ENCODE assay signal across 12 mouse cellular contexts in genomic region chr4:133022954-133023635, GRCm38 (mm10). TPM values are rescaled to one million over a fixed set of nuclear protein-coding genes. Genes with fewer than 3 reads are reported as not detected.
DNase-seq lines count a peak whose midpoint lies in the region; ATAC-seq lines count a peak whose summit lies in the region.
"Had no signal": no experiment of that assay in that cellular context is flagged by ENCODE, and none has a peak within 500 bp of the region (broad histone marks: within the 10 kb centered on the region; RNA-seq: fewer than 3 reads in every experiment).

No protein-coding gene starts in this region.

- H3K4me3 ChIP-seq in heart, embryonic 16.5 days (ENCODE audit: low read length), result no peak overlapping the region
- H3K4me3 ChIP-seq in embryonic facial prominence, embryonic 12.5 days, result no peak overlapping the region
- no peak overlapping the region for H3K4me3 ChIP-seq in forebrain, embryonic 15.5 days
- H3K4me3 ChIP-seq in midbrain, embryonic 15.5 days, result no peak overlapping the region
- H3K4me3 ChIP-seq: liver, embryonic 13.5 days had no signal

- intact Hi-C loops in heart, postnatal 14 days (cut with DNase I), result no loop called here

- no peak for DNase-seq in heart, postnatal 14 days
- no peak for DNase-seq in thymus, postnatal 10 days (ENCODE audit: low spot score in 2 of 2)
- no peak for DNase-seq in spleen, postnatal 4 days (ENCODE audit: low spot score in 2 of 2)
- no peak for DNase-seq in gastrocnemius, adult 18-20 months (ENCODE audit: low spot score)
- DNase-seq: adrenal gland, adult 8-10 months; gastrocnemius, postnatal 36 days; kidney, adult 9 months; liver, embryonic 13.5 days had no signal

- H3K4me1 ChIP-seq in heart, embryonic 16.5 days (ENCODE audit: control insufficient read depth, insufficient read depth, low read length), result peaks cover 78% of the 10 kb centered on the region
- H3K4me1 ChIP-seq in embryonic facial prominence, embryonic 12.5 days, result peaks cover 94% of the 10 kb centered on the region
- peaks cover 89% of the 10 kb centered on the region for H3K4me1 ChIP-seq in forebrain, embryonic 15.5 days
- H3K4me1 ChIP-seq in midbrain, embryonic 15.5 days, result peaks cover 87% of the 10 kb centered on the region

- peak overlapping the region; percentile 49; the same call in 1 of the 2 replicates for H3K27ac ChIP-seq in heart, embryonic 16.5 days (ENCODE audit: low read length)
- H3K27ac ChIP-seq in embryonic facial prominence, embryonic 12.5 days, result peak overlapping the region; percentile 85; the same call in 1 of the 2 replicates
- H3K27ac ChIP-seq in forebrain, embryonic 15.5 days (replicated peaks), result peak overlapping the region; percentile 73
- peak overlapping the region; percentile 74 for H3K27ac ChIP-seq in midbrain, embryonic 15.5 days
- H3K27ac ChIP-seq: liver, embryonic 13.5 days had no signal

- no peak overlapping the region for H3K4me2 ChIP-seq in heart, embryonic 16.5 days (ENCODE audit: low read depth, low read length)
- no peak overlapping the region for H3K4me2 ChIP-seq in embryonic facial prominence, embryonic 12.5 days (replicated peaks)
- peak overlapping the region; percentile 42 for H3K4me2 ChIP-seq in forebrain, embryonic 15.5 days (replicated peaks)
- H3K4me2 ChIP-seq in midbrain, embryonic 15.5 days, result peak overlapping the region; percentile 44
- H3K4me2 ChIP-seq: liver, embryonic 13.5 days had no signal

- WGBS in heart, embryonic 16.5 days, result 73% methylated on average over 13 of the region's 14 CpGs
- 73% methylated on average over 14 of the region's 14 CpGs for WGBS in embryonic facial prominence, embryonic 12.5 days
- 14% methylated on average over 14 of the region's 14 CpGs for WGBS in forebrain, embryonic 15.5 days
- WGBS in midbrain, embryonic 15.5 days, result 9% methylated on average over 14 of the region's 14 CpGs

- H3K9me3 ChIP-seq in heart, embryonic 16.5 days (replicated peaks; ENCODE audit: control insufficient read depth, low read length), result no peaks in the 10 kb centered on the region
- H3K9me3 ChIP-seq in embryonic facial prominence, embryonic 12.5 days, result no peaks in the 10 kb centered on the region
- H3K9me3 ChIP-seq in forebrain, embryonic 15.5 days, result no peaks in the 10 kb centered on the region
- no peaks in the 10 kb centered on the region for H3K9me3 ChIP-seq in midbrain, embryonic 15.5 days
- H3K9me3 ChIP-seq: liver, embryonic 13.5 days had no signal

- ATAC-seq in heart, embryonic 16.5 days (replicated peaks; ENCODE audit: extremely low read depth, insufficient read depth, low FRiP score), result no peak
- ATAC-seq in embryonic facial prominence, embryonic 12.5 days (ENCODE audit: insufficient number of reproducible peaks, insufficient read depth, low FRiP score, low TSS enrichment), result no peak
- peak; percentile 54 for ATAC-seq in forebrain, embryonic 15.5 days (replicated peaks)
- ATAC-seq in midbrain, embryonic 15.5 days (replicated peaks), result peak; percentile 32; the same call in 1 of the 2 replicates

- no peaks in the 10 kb centered on the region for H3K36me3 ChIP-seq in heart, embryonic 16.5 days (ENCODE audit: control insufficient read depth, insufficient read depth)
- peaks cover 14% of the 10 kb centered on the region; the same call in 1 of the 2 replicates for H3K36me3 ChIP-seq in embryonic facial prominence, embryonic 12.5 days
- H3K36me3 ChIP-seq in forebrain, embryonic 15.5 days, result no peaks in the 10 kb centered on the region
- H3K36me3 ChIP-seq in midbrain, embryonic 15.5 days (replicated peaks), result no peaks in the 10 kb centered on the region
- H3K36me3 ChIP-seq: liver, embryonic 13.5 days had no signal

- no peaks in the 10 kb centered on the region for H3K27me3 ChIP-seq in heart, embryonic 16.5 days (ENCODE audit: control insufficient read depth, insufficient read depth, low read length)
- H3K27me3 ChIP-seq in embryonic facial prominence, embryonic 12.5 days, result no peaks in the 10 kb centered on the region
- no peaks in the 10 kb centered on the region for H3K27me3 ChIP-seq in forebrain, embryonic 15.5 days
- no peaks in the 10 kb centered on the region for H3K27me3 ChIP-seq in midbrain, embryonic 15.5 days (replicated peaks)
- H3K27me3 ChIP-seq: liver, embryonic 13.5 days had no signal

- H3K9ac ChIP-seq in heart, embryonic 16.5 days (ENCODE audit: low read length), result peak overlapping the region; percentile 20; the same call in 1 of the 2 replicates
- H3K9ac ChIP-seq in embryonic facial prominence, embryonic 12.5 days, result no peak overlapping the region
- 0 out of 2 replicates have a peak overlapping the region, but pooled peaks have one; percentile 11 for H3K9ac ChIP-seq in forebrain, embryonic 15.5 days (replicated peaks)
- H3K9ac ChIP-seq in midbrain, embryonic 15.5 days, result peak overlapping the region; percentile 20
- H3K9ac ChIP-seq: liver, embryonic 13.5 days had no signal

RNA-seq across cellular contexts. Expression of gene Ahdc1, which starts 12.0 kb away (rescaled TPM):
- 7.1 and 7.2 TPM in 2 replicates for polyA plus RNA-seq in heart, embryonic 16.5 days (2015; fragmentation: Nextera tagmentation; extraction: Ambion mirVana)
- total RNA-seq in heart, postnatal 14 days (2021), result 10 to 100 TPM; 55.2 to 59.1 TPM
- polyA plus RNA-seq in embryonic facial prominence, embryonic 12.5 days (2016; fragmentation: Nextera tagmentation; extraction: Ambion mirVana), result 12.7 and 14.6 TPM in 2 replicates
- 14.2 and 17.0 TPM in 2 replicates for polyA plus RNA-seq in forebrain, embryonic 15.5 days (2015; fragmentation: Nextera tagmentation; extraction: Ambion mirVana)
- polyA plus RNA-seq in midbrain, embryonic 15.5 days (2015; fragmentation: Nextera tagmentation; extraction: Ambion mirVana), result 13.5 and 14.4 TPM in 2 replicates
- total RNA-seq in gastrocnemius, adult 18-20 months (2021), result 10 to 100 TPM; 40.6 to 41.6 TPM

RNA-seq across cellular contexts. Expression of gene Fgr, which starts 49.2 kb away (rescaled TPM):
- 0.70 and 1.4 TPM in 2 replicates for polyA plus RNA-seq in heart, embryonic 16.5 days (2015; fragmentation: Nextera tagmentation; extraction: Ambion mirVana)
- total RNA-seq in heart, postnatal 14 days (2021), result under 1 TPM; 0.43 to 0.49 TPM
- 0.29 and 0.39 TPM in 2 replicates for polyA plus RNA-seq in embryonic facial prominence, embryonic 12.5 days (2016; fragmentation: Nextera tagmentation; extraction: Ambion mirVana)
- polyA plus RNA-seq in forebrain, embryonic 15.5 days (2015; fragmentation: Nextera tagmentation; extraction: Ambion mirVana), result 0.06 TPM in 1 of 2 replicates, not detected in the other
- polyA plus RNA-seq in midbrain, embryonic 15.5 days (2015; fragmentation: Nextera tagmentation; extraction: Ambion mirVana), result 0.06 and 0.27 TPM in 2 replicates
- total RNA-seq in gastrocnemius, adult 18-20 months (2021), result under 1 TPM; 0.09 to 0.14 TPM

Comparison
In these comparisons a context has a peak if more than half of its experiments do, and no peak if none do; other contexts are left out.
1. ATAC-seq: peak in forebrain, embryonic 15.5 days (single experiment) and midbrain, embryonic 15.5 days (single experiment); none in heart, embryonic 16.5 days (single experiment) and embryonic facial prominence, embryonic 12.5 days (single experiment).
2. H3K4me2 ChIP-seq: peak in forebrain, embryonic 15.5 days (single experiment) and midbrain, embryonic 15.5 days (single experiment); none in heart, embryonic 16.5 days (single experiment) and embryonic facial prominence, embryonic 12.5 days (single experiment).
3. Peak in every context shown above with its lines, with median percentiles within 50 percentile points of each other: H3K27ac ChIP-seq.